10 mouse cellular contexts compared by ENCODE assay signal in genomic region chr1:105843856-105844255, GRCm38 (mm10).
DNase-seq lines count a peak whose midpoint lies in the region; ATAC-seq lines count a peak whose summit lies in the region.
"Had no signal": no experiment of that assay in that cellular context is flagged by ENCODE, and none has a peak within 500 bp of the region (broad histone marks: within the 10 kb centered on the region; RNA-seq: fewer than 3 reads in every experiment).

No protein-coding gene starts in this region.

- DNase-seq in heart, postnatal 25 days (ENCODE audit: low spot score): no peak
- DNase-seq in cerebellum, adult 9-10 months: peak; percentile 10
- peak; percentile 35 for DNase-seq in midbrain, embryonic 14.5 days
- DNase-seq in thymus, postnatal 14 days: no peak
- no peak for DNase-seq in layer of hippocampus, adult 11-12 months (ENCODE audit: low spot score)

- no peak overlapping the region for H3K27ac ChIP-seq in heart, embryonic 11.5 days (ENCODE audit: low read depth, low read length)
- H3K27ac ChIP-seq in forebrain, embryonic 16.5 days (ENCODE audit: low read length): no peak overlapping the region
- no peak overlapping the region for H3K27ac ChIP-seq in midbrain, embryonic 14.5 days (replicated peaks; ENCODE audit: low read depth, low read length)
- H3K27ac ChIP-seq: left cerebral cortex, adult 2 months had no signal

- peaks cover 12% of the 10 kb centered on the region for H3K27me3 ChIP-seq in heart, embryonic 11.5 days (ENCODE audit: control insufficient read depth, insufficient read depth, low read length)
- H3K27me3 ChIP-seq in forebrain, embryonic 16.5 days (replicated peaks; ENCODE audit: control insufficient read depth, insufficient read depth, low read length): no peaks in the 10 kb centered on the region
- no peaks in the 10 kb centered on the region for H3K27me3 ChIP-seq in midbrain, embryonic 14.5 days (ENCODE audit: control insufficient read depth, insufficient read depth, low read length)

- intact Hi-C loops in heart, postnatal 25 days (cut with DNase I): no loop called here

- 4% methylated on average over 2 of the region's 2 CpGs for WGBS in heart, embryonic 11.5 days (ENCODE audit: insufficient replicate concordance)
- 2% methylated on average over 2 of the region's 2 CpGs for WGBS in forebrain, embryonic 16.5 days
- WGBS in midbrain, embryonic 14.5 days: 6% methylated on average over 2 of the region's 2 CpGs

- no peaks in the 10 kb centered on the region for H3K36me3 ChIP-seq in heart, embryonic 11.5 days (ENCODE audit: control insufficient read depth, insufficient read depth, low read length)
- no peaks in the 10 kb centered on the region for H3K36me3 ChIP-seq in forebrain, embryonic 16.5 days (ENCODE audit: control insufficient read depth, insufficient read depth)
- H3K36me3 ChIP-seq in midbrain, embryonic 14.5 days (ENCODE audit: control insufficient read depth, insufficient read depth, low read length): no peaks in the 10 kb centered on the region

- no peak for ATAC-seq in heart, embryonic 11.5 days (replicated peaks; ENCODE audit: insufficient number of reproducible peaks, low FRiP score, low TSS enrichment)
- peak; percentile 21; the same call in 1 of the 2 replicates for ATAC-seq in forebrain, embryonic 16.5 days
- ATAC-seq in midbrain, embryonic 14.5 days (ENCODE audit: low FRiP score, low TSS enrichment): peak; percentile 25
- ATAC-seq in frontal cortex, adult (ENCODE audit: low TSS enrichment): no peak

- peak overlapping the region; percentile 70 for H3K4me2 ChIP-seq in heart, embryonic 11.5 days
- peak overlapping the region; percentile 70 for H3K4me2 ChIP-seq in forebrain, embryonic 16.5 days (ENCODE audit: low read length)
- peak overlapping the region; percentile 64 for H3K4me2 ChIP-seq in midbrain, embryonic 14.5 days (ENCODE audit: low read length)

- H3K9ac ChIP-seq in heart, embryonic 11.5 days (ENCODE audit: low read depth, low read length): no peak overlapping the region
- H3K9ac ChIP-seq in forebrain, embryonic 16.5 days (replicated peaks; ENCODE audit: low read depth, low read length): peak overlapping the region; percentile 20; the same call in 1 of the 2 replicates
- H3K9ac ChIP-seq in midbrain, embryonic 14.5 days (replicated peaks; ENCODE audit: low read length): no peak overlapping the region

- peak overlapping the region; percentile 30 for H3K4me3 ChIP-seq in heart, embryonic 11.5 days (ENCODE audit: low read depth, low read length)
- H3K4me3 ChIP-seq in forebrain, embryonic 16.5 days (replicated peaks; ENCODE audit: low read length): no peak overlapping the region; the same call in 1 of the 2 replicates
- peak overlapping the region; percentile 32 for H3K4me3 ChIP-seq in midbrain, embryonic 14.5 days (replicated peaks; ENCODE audit: low read depth, low read length)
- H3K4me3 ChIP-seq: erythroblast, embryonic 14.5 days had no signal

- H3K9me3 ChIP-seq in heart, embryonic 11.5 days (replicated peaks; ENCODE audit: control insufficient read depth, low read length): no peaks in the 10 kb centered on the region
- no peaks in the 10 kb centered on the region for H3K9me3 ChIP-seq in forebrain, embryonic 16.5 days (ENCODE audit: control insufficient read depth, low read length)
- H3K9me3 ChIP-seq in midbrain, embryonic 14.5 days (ENCODE audit: control insufficient read depth, low read length): no peaks in the 10 kb centered on the region

- peaks cover 9% of the 10 kb centered on the region; the same call in 1 of the 2 replicates for H3K4me1 ChIP-seq in heart, embryonic 11.5 days (ENCODE audit: control insufficient read depth, insufficient read depth, low read length)
- H3K4me1 ChIP-seq in forebrain, embryonic 16.5 days (replicated peaks; ENCODE audit: control insufficient read depth, insufficient read depth, low read length): peaks cover 18% of the 10 kb centered on the region
- peaks cover 16% of the 10 kb centered on the region for H3K4me1 ChIP-seq in midbrain, embryonic 14.5 days (ENCODE audit: control insufficient read depth, insufficient read depth, low read length)

Comparison
In these comparisons a context has a peak if more than half of its experiments do, and no peak if none do; other contexts are left out.
1. ATAC-seq: peak in forebrain, embryonic 16.5 days (single experiment) and midbrain, embryonic 14.5 days (single experiment); none in heart, embryonic 11.5 days (single experiment) and frontal cortex, adult (single experiment).
2. DNase-seq: peak in cerebellum, adult 9-10 months (single experiment) and midbrain, embryonic 14.5 days (single experiment); none in heart, postnatal 25 days (single experiment), thymus, postnatal 14 days (single experiment) and layer of hippocampus, adult 11-12 months (single experiment).
3. Peak in every context shown above with its lines, with median percentiles within 50 percentile points of each other: H3K4me2 ChIP-seq.